Mouse (Mus musculus) gastrocnemius, adult 2 months (tissue): ENCODE measurements around the gene Rab22a. TPM values are rescaled to one million over a fixed set of nuclear protein-coding genes. Genes with fewer than 3 reads are reported as not detected.

Experiments used
- DNase-seq: peaks from one replicate; pipeline ENCODE4 v3.0.0; 2022
- H3K27ac ChIP-seq: fragments of 200-600 bp; 2 replicates; pipeline ENCODE4 v1.8.1; 2022; ENCODE audit warnings: mild to moderate bottlenecking
- H3K4me3 ChIP-seq: fragments of 200-600 bp; 2 replicates; pipeline ENCODE4 v1.8.1; 2022; ENCODE audit warnings: mild to moderate bottlenecking, moderate library complexity
- CTCF ChIP-seq: fragments of 200-600 bp; IDR thresholded peaks from 2 replicates; pipeline ENCODE4 v1.8.1; 2022; ENCODE audit warnings: antibody characterized with exemption, mild to moderate bottlenecking, moderate library complexity
- intact Hi-C: fragments of 180-260 bp; cut with DNase I; formaldehyde crosslinking; loops from one replicate; pipeline ENCODE4 v1.15.1; 2025
- microRNA-seq: library from miRNA; unstranded; fragments of <30 nt; microRNA quantifications from one replicate; pipeline ENCODE4 v1.2.0, GENCODE M21; 2021
- total RNA-seq, 2 experiments: library from RNA; stranded (reverse); gene quantifications; 2 replicates each; pipeline ENCODE4 v1.2.3; 2021

Rab22a gene
- total RNA-seq, 2 experiments from 2014 or later: 28.0 to 30.7 TPM

GRCm38 (mm10) chr2:173737222-173737989 is 77.8 kb downstream of the Rab22a start, which contains the start of gene Vapb:
TSS of gene Vapb (plus strand) at chr2:173737511.
- DNase-seq: peak; percentile 100
- Histone ChIP-seq H3K4me3 (peak within 1 kb of the TSS; percentile 99), H3K27ac (peak within 1 kb of the TSS; percentile 96)
- peak; percentile 24; the same call in 1 of the 2 replicates for TF ChIP-seq CTCF
- intact Hi-C loops: no loop called here

- intact Hi-C loops: no loop called here
- Histone ChIP-seq H3K27ac (peak overlapping the region; percentile 96), H3K4me3 (peak overlapping the region; percentile 99)
- no peak for DNase-seq
- no peak for TF ChIP-seq CTCF
Observed at GRCm38 (mm10) chr2:173738232-173738631, 78.7 kb downstream of the Rab22a start.

GRCm38 (mm10) chr2:173739107-173739506 is 79.5 kb downstream of the Rab22a start:
- Histone ChIP-seq H3K4me3 (peak overlapping the region; percentile 99), H3K27ac (no peak overlapping the region)
- no peak for DNase-seq
- no peak for TF ChIP-seq CTCF
- intact Hi-C loops: no loop called here

- H3K4me3 ChIP-seq: peak overlapping the region; percentile 53
- no peak for DNase-seq
- peak overlapping the region; percentile 79 for H3K27ac ChIP-seq
- intact Hi-C loops: no loop called here
- no peak for TF ChIP-seq CTCF
Observed at GRCm38 (mm10) chr2:173742090-173742489, 82.5 kb downstream of the Rab22a start.

- peak overlapping the region; percentile 53 for H3K4me3 ChIP-seq
- no peak for DNase-seq
- peak overlapping the region; percentile 79 for H3K27ac ChIP-seq
- TF ChIP-seq CTCF: no peak
- intact Hi-C loops: no loop called here
Observed at GRCm38 (mm10) chr2:173742744-173743143, 83.2 kb downstream of the Rab22a start.

- Histone ChIP-seq H3K27ac (peak overlapping the region; percentile 79), H3K4me3 (no peak overlapping the region)
- intact Hi-C loops: no loop called here
- no peak for TF ChIP-seq CTCF
- peak; percentile 34 for DNase-seq
Observed at GRCm38 (mm10) chr2:173744070-173744815, 84.7 kb downstream of the Rab22a start.

- TF ChIP-seq CTCF: no peak
- H3K27ac ChIP-seq: peak overlapping the region; percentile 78
- H3K4me3 ChIP-seq: no peak overlapping the region
- intact Hi-C loops: no loop called here
- peak; percentile 60 for DNase-seq
Observed at GRCm38 (mm10) chr2:173748961-173749659, 89.5 kb downstream of the Rab22a start.

GRCm38 (mm10) chr2:173755433-173756144 is 96.0 kb downstream of the Rab22a start:
- H3K27ac ChIP-seq: peak overlapping the region; percentile 66
- H3K4me3 ChIP-seq: no peak overlapping the region
- no peak for TF ChIP-seq CTCF
- intact Hi-C loops: no loop called here
- no peak for DNase-seq

Small RNAs within 50 kb of the gene (microRNA-seq; reads per million reads assigned to microRNA genes)
- not detected for gene Mir6340

Other genes starting within 250 kb of the Rab22a start
- not detected for gene 1700021F07Rik, start 137.2 kb upstream of the Rab22a start, total RNA-seq
- not detected for gene Ankrd60, start 81.4 kb upstream of the Rab22a start, total RNA-seq
- not detected for gene 1700010B08Rik, start 59.7 kb downstream of the Rab22a start, total RNA-seq
- 100 to 1,000 TPM; 159 to 160 TPM for gene Vapb, start 77.8 kb downstream of the Rab22a start, total RNA-seq